Mouse (Mus musculus) G1E (cell line): ENCODE data around the gene 9230112D13Rik.

Experiments
- CTCF ChIP-seq: IDR thresholded peaks from 2 replicates; pipeline ENCODE4 v1.5.1; 2012; ENCODE audit warnings: low read depth, low read length, inconsistent platforms, mixed read lengths
- GATA1 ChIP-seq: IDR thresholded peaks from 2 replicates; pipeline ENCODE4 v1.6.1; 2012; ENCODE audit warnings: borderline replicate concordance, low read length, inconsistent platforms, mixed read lengths

DNA sequence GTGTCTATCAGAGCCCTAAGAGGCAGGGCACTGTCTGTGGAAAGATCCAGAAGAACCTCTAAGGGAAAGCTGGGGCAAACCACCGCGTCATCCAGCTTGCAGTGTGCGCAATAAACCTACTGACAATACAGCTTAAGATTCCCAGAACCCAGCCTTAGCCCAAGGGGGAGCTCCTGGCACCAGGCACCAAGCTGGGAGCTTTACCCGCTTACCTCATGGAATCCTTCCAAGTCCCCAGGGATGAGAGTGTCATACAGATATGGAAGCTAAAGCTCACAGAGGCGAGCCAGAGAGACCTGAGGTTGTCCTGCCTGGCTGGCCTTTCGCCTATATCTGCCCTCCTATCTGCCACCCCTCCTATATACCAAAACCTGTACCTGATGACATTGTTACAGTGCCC is 21.0 kb upstream of the 9230112D13Rik start:
- TF ChIP-seq GATA1 = no peak
- TF ChIP-seq CTCF = no peak
